Mouse (Mus musculus) midbrain, embryonic 11.5 days (tissue): ENCODE measurements around the gene Stat4. TPM values are rescaled to one million over a fixed set of nuclear protein-coding genes. Genes with fewer than 3 reads are reported as not detected.

Experiments
- ATAC-seq: fragments of 200-750 bp; cut with Nextera tagmentation; 2 replicates; pipeline ENCODE4 v1.8.0; 2017; ENCODE audit warnings: moderate TSS enrichment, moderate library complexity; ENCODE audit not compliant: low FRiP score
- DNase-seq: peaks from one replicate; pipeline ENCODE4 v3.0.0; 2015; ENCODE audit warnings: low spot score; ENCODE audit errors: missing footprints
- H3K27ac ChIP-seq: fragments of 300-500 bp; sonication (generic); 2 replicates; pipeline ENCODE4 v1.5.1; 2014; ENCODE audit warnings: low read depth, low read length
- H3K27me3 ChIP-seq: fragments of 300-500 bp; sonication (generic); 2 replicates; pipeline ENCODE4 v1.6.1; 2014; ENCODE audit warnings: mild to moderate bottlenecking, low read length, moderate library complexity, mixed read lengths; ENCODE audit not compliant: control insufficient read depth, insufficient read depth
- H3K36me3 ChIP-seq: fragments of 300-500 bp; sonication (generic); 2 replicates; pipeline ENCODE4 v1.6.1; 2014; ENCODE audit warnings: mild to moderate bottlenecking, low read length, moderate library complexity, mixed read lengths; ENCODE audit not compliant: control insufficient read depth, insufficient read depth
- H3K4me1 ChIP-seq: fragments of 300-500 bp; sonication (generic); 2 replicates; pipeline ENCODE4 v1.6.1; 2014; ENCODE audit warnings: low read length; ENCODE audit not compliant: control insufficient read depth, insufficient read depth
- H3K4me2 ChIP-seq: fragments of 300-500 bp; sonication (generic); 2 replicates; pipeline ENCODE4 v1.6.1; 2014; ENCODE audit warnings: mild to moderate bottlenecking, moderate library complexity
- H3K4me3 ChIP-seq: fragments of 300-500 bp; sonication (generic); 2 replicates; pipeline ENCODE4 v1.5.1; 2014; ENCODE audit warnings: low read depth, low read length
- H3K9ac ChIP-seq: fragments of 300-500 bp; sonication (generic); 2 replicates; pipeline ENCODE4 v1.6.1; 2014; ENCODE audit warnings: low read length
- H3K9me3 ChIP-seq: fragments of 300-500 bp; sonication (generic); 2 replicates; pipeline ENCODE4 v1.6.1; 2016; ENCODE audit warnings: low read length; ENCODE audit not compliant: control insufficient read depth
- whole genome bisulfite sequencing: fragments of 180-500 bp; shearing (Covaris S2); extraction: QIAGEN DNeasy Blood & Tissue Kit; methylation state at CpG from one replicate; pipeline ENCODE4 v1.1.7; 2014; 5-methylcytosine and 5-hydroxymethylcytosine counted together
- polyA plus RNA-seq: library from polyadenylated mRNA; unstranded; fragments of >200 nt; fragmentation: Nextera tagmentation; extraction: Ambion mirVana; gene quantifications from 2 replicates; pipeline ENCODE4 v1.2.1, GENCODE M21; 2014

Stat4 gene
- polyA plus RNA-seq, 1 experiment from 2014 or later, result 2.5 TPM

GRCm38 (mm10) chr1:51991983-51992609 lies 5.1 kb downstream of the Stat4 start:
- 80% methylated on average over 8 of the region's 8 CpGs for WGBS
- Histone ChIP-seq H3K4me3 (no peak overlapping the region), H3K27ac (no peak overlapping the region), H3K36me3 (no peaks in the 10 kb centered on the region), H3K4me2 (no peak overlapping the region), H3K27me3 (no peaks in the 10 kb centered on the region), H3K4me1 (no peaks in the 10 kb centered on the region), H3K9ac (no peak overlapping the region), H3K9me3 (no peaks in the 10 kb centered on the region)
- no peak for ATAC-seq
- DNase-seq, result no peak

- Histone ChIP-seq H3K27me3 (no peaks in the 10 kb centered on the region), H3K27ac (no peak overlapping the region), H3K4me2 (no peak overlapping the region), H3K9ac (no peak overlapping the region), H3K36me3 (no peaks in the 10 kb centered on the region), H3K4me1 (no peaks in the 10 kb centered on the region), H3K9me3 (no peaks in the 10 kb centered on the region), H3K4me3 (no peak overlapping the region)
- 81% methylated on average over 3 of the region's 3 CpGs for WGBS
- DNase-seq (no peak), ATAC-seq (no peak)
Measured at GRCm38 (mm10) chr1:51996056-51996455, 9.1 kb downstream of the Stat4 start.

GRCm38 (mm10) chr1:51996751-51997659 lies 10.1 kb downstream of the Stat4 start:
- 68% methylated on average over 11 of the region's 11 CpGs for WGBS
- H3K27me3 ChIP-seq, result no peaks in the 10 kb centered on the region
- no peaks in the 10 kb centered on the region for H3K9me3 ChIP-seq
- peak; percentile 65; the same call in 1 of the 2 replicates for ATAC-seq
- no peak overlapping the region for H3K4me3 ChIP-seq
- H3K4me2 ChIP-seq, result no peak overlapping the region
- H3K27ac ChIP-seq, result no peak overlapping the region
- H3K36me3 ChIP-seq, result no peaks in the 10 kb centered on the region
- H3K9ac ChIP-seq, result no peak overlapping the region
- DNase-seq, result no peak
- no peaks in the 10 kb centered on the region for H3K4me1 ChIP-seq

- 58% methylated on average over 5 of the region's 5 CpGs for WGBS
Measured at GRCm38 (mm10) chr1:51998542-51998941, 11.6 kb downstream of the Stat4 start.

GRCm38 (mm10) chr1:52004096-52004495 lies 17.1 kb downstream of the Stat4 start:
- DNase-seq, result peak; percentile 95
- no peak overlapping the region for H3K4me2 ChIP-seq
- no peaks in the 10 kb centered on the region for H3K9me3 ChIP-seq
- no peaks in the 10 kb centered on the region; the same call in 1 of the 2 replicates for H3K4me1 ChIP-seq
- H3K4me3 ChIP-seq, result no peak overlapping the region
- no peaks in the 10 kb centered on the region for H3K36me3 ChIP-seq
- WGBS, result 31% methylated on average over 8 of the region's 8 CpGs
- no peaks in the 10 kb centered on the region; the same call in 1 of the 2 replicates for H3K27me3 ChIP-seq
- H3K9ac ChIP-seq, result no peak overlapping the region
- peak; percentile 55 for ATAC-seq
- H3K27ac ChIP-seq, result no peak overlapping the region

More at GRCm38 (mm10) chr1:51998542-51998941, 11.6 kb downstream of the Stat4 start:
- H3K4me3 ChIP-seq, result no peak overlapping the region
- no peak overlapping the region for H3K4me2 ChIP-seq
- ATAC-seq (no peak), DNase-seq (no peak)
- no peaks in the 10 kb centered on the region for H3K4me1 ChIP-seq
- H3K36me3 ChIP-seq, result no peaks in the 10 kb centered on the region
- H3K27me3 ChIP-seq, result no peaks in the 10 kb centered on the region
- no peak overlapping the region for H3K27ac ChIP-seq
- H3K9ac ChIP-seq, result no peak overlapping the region
- H3K9me3 ChIP-seq, result no peaks in the 10 kb centered on the region

- no peak overlapping the region for H3K27ac ChIP-seq
Measured at GRCm38 (mm10) chr1:52008443-52008842, 21.5 kb downstream of the Stat4 start.

GRCm38 (mm10) chr1:52008947-52009346 lies 22.0 kb downstream of the Stat4 start:
- H3K4me1 ChIP-seq, result no peaks in the 10 kb centered on the region; the same call in 1 of the 2 replicates
- peak overlapping the region; percentile 10; the same call in 1 of the 2 replicates for H3K9ac ChIP-seq
- H3K4me2 ChIP-seq, result peak overlapping the region; percentile 51
- no peaks in the 10 kb centered on the region for H3K36me3 ChIP-seq
- H3K9me3 ChIP-seq, result no peaks in the 10 kb centered on the region
- no peaks in the 10 kb centered on the region; the same call in 1 of the 2 replicates for H3K27me3 ChIP-seq
- no peak for ATAC-seq
- H3K4me3 ChIP-seq, result peak overlapping the region; percentile 24
- WGBS, result 1% methylated on average over 12 of the region's 12 CpGs
- H3K27ac ChIP-seq, result no peak overlapping the region
- DNase-seq, result peak; percentile 86

More at GRCm38 (mm10) chr1:52008443-52008842, 21.5 kb downstream of the Stat4 start:
- Histone ChIP-seq H3K4me1 (no peaks in the 10 kb centered on the region; the same call in 1 of the 2 replicates), H3K9ac (peak overlapping the region; percentile 10; the same call in 1 of the 2 replicates), H3K4me2 (peak overlapping the region; percentile 51), H3K27me3 (no peaks in the 10 kb centered on the region; the same call in 1 of the 2 replicates), H3K4me3 (peak overlapping the region; percentile 24), H3K36me3 (no peaks in the 10 kb centered on the region), H3K9me3 (no peaks in the 10 kb centered on the region)
- WGBS, result 5% methylated on average over 11 of the region's 11 CpGs
- peak; percentile 35 for ATAC-seq
- peak; percentile 89 for DNase-seq

GRCm38 (mm10) chr1:52010741-52011140 lies 23.8 kb downstream of the Stat4 start:
- Histone ChIP-seq H3K4me3 (no peak overlapping the region), H3K27me3 (no peaks in the 10 kb centered on the region; the same call in 1 of the 2 replicates), H3K4me1 (no peaks in the 10 kb centered on the region; the same call in 1 of the 2 replicates), H3K9ac (no peak overlapping the region), H3K27ac (no peak overlapping the region), H3K36me3 (no peaks in the 10 kb centered on the region), H3K9me3 (no peaks in the 10 kb centered on the region), H3K4me2 (no peak overlapping the region)
- 97% methylated on average over 5 of the region's 5 CpGs for WGBS
- ATAC-seq (no peak), DNase-seq (no peak)

GRCm38 (mm10) chr1:52011227-52011626 lies 24.3 kb downstream of the Stat4 start:
- Histone ChIP-seq H3K27ac (no peak overlapping the region), H3K36me3 (no peaks in the 10 kb centered on the region), H3K4me3 (no peak overlapping the region), H3K4me1 (no peaks in the 10 kb centered on the region; the same call in 1 of the 2 replicates), H3K9me3 (no peaks in the 10 kb centered on the region), H3K4me2 (no peak overlapping the region), H3K9ac (no peak overlapping the region), H3K27me3 (no peaks in the 10 kb centered on the region; the same call in 1 of the 2 replicates)
- 63% methylated on average over 2 of the region's 3 CpGs for WGBS
- DNase-seq (no peak), ATAC-seq (no peak)
